Mouse (Mus musculus) gastrocnemius, postnatal 10 days (tissue): ENCODE data around the gene Robo3. TPM values are rescaled to one million over a fixed set of nuclear protein-coding genes. Genes with fewer than 3 reads are reported as not detected.

Experiments used
- DNase-seq: peaks from one replicate; pipeline ENCODE4 v3.0.0; 2021; ENCODE audit warnings: mixed read lengths
- total RNA-seq, 2 experiments: library from RNA; stranded (reverse); gene quantifications; 2 replicates each; pipeline ENCODE4 v1.2.3; 2021

The Robo3 gene
- total RNA-seq, 2 experiments from 2014 or later = 0.18 to 0.21 TPM

- DNase-seq = peak; percentile 90
Measured at GRCm38 (mm10) chr9:37430582-37430981, 2.5 kb downstream of the Robo3 start.

DNA sequence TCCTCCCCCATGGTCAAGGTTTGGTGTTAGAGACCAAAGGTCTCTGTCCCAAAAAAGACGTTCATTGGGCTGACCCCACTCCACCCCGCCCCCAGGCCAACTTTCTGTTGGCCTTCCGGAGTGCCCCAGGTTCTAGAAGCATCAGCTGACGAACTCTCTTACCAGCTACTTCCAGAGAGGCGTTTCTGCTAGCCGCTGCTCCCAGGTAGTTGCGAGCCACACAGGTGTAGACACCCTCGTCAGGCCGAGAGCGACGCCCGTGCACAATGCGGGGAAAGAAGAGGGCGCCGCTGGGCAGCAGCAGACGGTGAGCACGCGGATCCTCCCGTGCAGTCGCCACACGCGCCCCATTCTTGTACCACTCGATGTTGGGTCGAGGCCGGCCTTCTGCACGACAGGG is 3.7 kb downstream of the Robo3 start:
- DNase-seq = no peak

DNA sequence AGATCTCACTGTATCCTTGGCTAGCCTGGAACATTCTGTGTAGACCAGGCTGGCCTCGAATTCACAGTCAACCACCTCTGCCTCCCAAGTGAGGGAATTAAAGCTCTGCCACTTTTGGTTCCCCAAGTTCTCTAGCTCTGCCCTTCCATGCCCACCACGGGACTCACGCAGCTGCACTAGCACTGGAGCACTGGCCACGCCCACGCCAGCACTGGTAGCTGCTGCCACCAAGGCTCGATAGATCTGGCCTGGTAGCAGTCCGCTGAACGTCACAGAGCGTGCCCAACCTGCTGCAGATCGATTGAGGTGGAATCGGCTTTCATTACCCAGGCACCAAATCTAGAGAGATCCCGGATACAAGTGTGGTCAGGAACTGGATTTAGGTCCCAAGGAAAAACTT is 11.8 kb downstream of the Robo3 start:
- DNase-seq = no peak

DNA sequence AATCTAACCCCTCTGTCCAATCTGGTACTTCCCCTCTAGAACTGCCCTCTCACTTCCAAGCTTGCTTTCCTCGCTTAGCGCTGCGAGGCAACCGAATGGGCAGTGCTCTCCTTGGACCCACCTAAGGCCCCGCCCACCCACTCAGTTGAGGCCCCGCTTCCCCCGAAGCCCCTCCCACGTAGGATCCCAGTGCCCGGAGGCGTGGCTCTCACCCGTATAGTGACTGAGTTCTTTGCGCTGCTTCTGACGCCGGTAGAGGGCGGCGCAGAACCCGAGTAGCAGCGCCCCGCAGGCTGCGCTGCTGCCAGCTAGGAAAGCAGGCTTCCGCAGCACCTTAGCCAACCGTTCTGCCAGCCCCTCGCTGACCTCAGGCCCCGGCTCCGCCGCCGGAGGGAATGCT is 12.4 kb downstream of the Robo3 start:
- DNase-seq = peak; percentile 71

- no peak for DNase-seq
Measured at GRCm38 (mm10) chr9:37418791-37419190, 14.3 kb downstream of the Robo3 start.

DNA sequence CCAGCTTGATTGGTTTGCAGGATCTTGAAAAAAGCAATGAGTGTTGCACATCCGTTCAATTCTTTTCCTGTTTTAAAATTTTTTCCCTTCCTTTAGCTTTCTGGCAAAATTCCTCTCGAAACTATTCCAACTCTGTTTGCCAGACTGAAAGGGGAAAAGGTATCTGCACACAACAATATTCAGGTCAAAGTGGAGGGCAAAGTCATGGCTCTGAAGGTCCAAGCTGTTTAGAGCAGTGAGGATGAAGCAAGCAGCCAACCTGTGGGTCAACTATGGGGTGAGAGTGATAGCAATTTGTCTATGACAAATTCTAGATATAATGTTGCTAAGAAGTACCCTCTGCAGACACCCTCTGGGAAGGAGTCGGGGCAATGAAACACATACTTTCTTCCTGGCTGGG is 18.4 kb downstream of the Robo3 start:
- DNase-seq = no peak

- DNase-seq = no peak
Measured at GRCm38 (mm10) chr9:37412989-37413388, 20.1 kb downstream of the Robo3 start.

GRCm38 (mm10) chr9:37409698-37410445 is 23.2 kb downstream of the Robo3 start:
- no peak for DNase-seq

GRCm38 (mm10) chr9:37407850-37408502 is 25.1 kb downstream of the Robo3 start:
- peak; percentile 31 for DNase-seq

GRCm38 (mm10) chr9:37406372-37406771 is 26.7 kb downstream of the Robo3 start:
- DNase-seq = no peak

- DNase-seq = no peak
Measured at GRCm38 (mm10) chr9:37403011-37403410, 30.0 kb downstream of the Robo3 start.

DNA sequence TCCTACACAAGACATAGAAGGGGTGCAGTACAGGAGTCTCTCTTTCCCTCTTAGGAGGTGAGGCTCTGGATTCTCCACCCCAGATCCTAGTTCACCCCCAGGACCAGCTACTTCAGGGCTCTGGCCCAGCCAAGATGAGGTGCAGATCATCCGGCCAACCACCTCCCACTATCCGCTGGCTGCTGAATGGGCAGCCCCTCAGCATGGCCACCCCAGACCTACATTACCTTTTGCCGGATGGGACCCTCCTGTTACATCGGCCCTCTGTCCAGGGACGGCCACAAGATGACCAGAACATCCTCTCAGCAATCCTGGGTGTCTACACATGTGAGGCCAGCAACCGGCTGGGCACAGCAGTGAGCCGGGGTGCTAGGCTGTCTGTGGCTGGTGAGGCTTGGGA is 30.5 kb downstream of the Robo3 start:
- DNase-seq = no peak

DNA sequence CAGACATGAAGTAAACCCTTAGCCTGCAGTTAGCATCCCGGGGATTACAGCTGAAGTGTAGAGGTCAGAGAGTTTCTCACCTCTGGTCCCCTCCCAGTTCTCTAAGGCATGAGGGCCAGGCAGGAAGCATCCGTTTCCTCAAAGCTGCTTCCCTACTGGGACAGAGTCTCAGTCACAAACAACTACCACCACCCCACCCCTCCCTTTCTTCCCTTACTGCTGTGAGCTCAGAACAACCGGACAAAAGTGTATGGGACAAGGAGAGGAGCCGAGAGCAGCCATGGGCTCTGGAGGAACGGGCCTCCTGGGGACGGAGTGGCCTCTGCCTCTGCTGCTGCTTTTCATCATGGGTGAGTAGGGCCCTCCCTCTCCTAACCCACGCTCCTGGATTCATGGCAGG is 31.2 kb downstream of the Robo3 start, which contains the start of gene Robo4:
Gene Robo4 (plus strand): TSS at position 96 of the 400 bp plus-strand sequence.
- no peak for DNase-seq

DNA sequence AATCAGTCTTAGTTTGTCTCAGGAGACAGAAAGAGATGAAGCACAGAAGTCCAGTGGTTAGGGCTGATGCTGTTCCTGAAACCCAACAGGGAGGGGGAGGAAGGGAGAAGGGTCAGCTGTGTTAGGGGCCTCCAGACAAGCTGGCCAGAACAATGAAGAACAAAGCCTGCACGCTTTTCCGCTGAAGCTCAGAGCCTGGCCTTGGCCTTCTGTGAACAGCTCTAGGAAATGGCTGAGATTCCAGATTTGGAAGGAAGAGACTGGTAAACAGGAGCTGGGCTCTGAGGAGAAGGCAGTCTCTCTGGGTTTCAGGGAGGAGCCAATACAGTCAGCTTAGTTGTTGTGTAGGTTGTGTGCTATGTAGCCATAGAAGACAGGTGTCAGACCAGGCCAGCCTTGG is 32.5 kb downstream of the Robo3 start:
- DNase-seq = no peak

DNA sequence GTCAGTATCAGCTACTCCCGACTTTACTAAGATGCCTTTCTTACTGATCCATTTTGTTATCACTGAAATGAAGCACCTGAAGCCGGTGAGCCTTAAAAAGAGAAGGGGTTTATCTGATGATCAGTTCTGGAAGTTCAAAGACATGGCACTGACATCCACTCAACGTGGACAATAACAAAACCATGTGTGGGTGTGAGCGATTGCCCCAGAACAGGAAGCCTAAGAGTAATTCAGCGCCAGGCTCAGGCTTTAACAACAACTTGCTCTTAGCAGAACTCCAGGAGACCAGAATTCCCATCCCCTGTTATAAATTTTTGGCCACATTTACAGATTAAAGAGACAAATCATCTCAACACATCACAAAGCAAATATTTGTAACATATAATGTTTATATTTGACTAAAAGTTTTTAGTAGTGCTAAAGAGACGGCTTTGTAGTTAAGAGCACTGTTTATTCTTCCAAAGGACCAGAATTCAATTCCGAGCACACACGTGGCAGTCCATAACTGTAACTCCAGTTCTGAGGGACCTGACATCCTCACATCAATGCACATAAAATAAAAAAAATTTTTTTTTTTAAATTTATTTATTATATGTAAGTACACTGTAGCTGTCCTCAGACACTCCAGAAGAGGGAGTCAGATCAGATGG is 39.4 kb downstream of the Robo3 start:
- no peak for DNase-seq

DNA sequence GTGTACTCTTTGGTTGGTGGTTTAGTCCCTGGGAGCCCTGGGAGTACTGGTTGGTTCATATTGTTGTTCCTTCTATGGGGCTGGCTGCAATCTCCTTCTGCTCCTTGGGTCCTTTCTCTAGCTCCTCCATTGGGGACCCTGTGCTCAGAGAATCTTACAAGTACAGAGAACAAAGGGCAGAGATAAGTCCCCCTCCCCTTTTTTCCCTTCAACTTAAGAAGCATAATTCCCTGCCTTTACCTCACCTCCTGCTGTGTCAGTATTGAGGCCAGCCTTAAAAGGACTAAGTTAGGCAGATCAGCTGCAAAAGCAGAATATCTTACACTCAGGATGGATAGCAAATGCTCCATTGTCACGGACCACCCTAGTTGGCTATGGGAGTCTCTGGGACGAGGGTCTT is 41.0 kb downstream of the Robo3 start:
- DNase-seq = no peak

DNA sequence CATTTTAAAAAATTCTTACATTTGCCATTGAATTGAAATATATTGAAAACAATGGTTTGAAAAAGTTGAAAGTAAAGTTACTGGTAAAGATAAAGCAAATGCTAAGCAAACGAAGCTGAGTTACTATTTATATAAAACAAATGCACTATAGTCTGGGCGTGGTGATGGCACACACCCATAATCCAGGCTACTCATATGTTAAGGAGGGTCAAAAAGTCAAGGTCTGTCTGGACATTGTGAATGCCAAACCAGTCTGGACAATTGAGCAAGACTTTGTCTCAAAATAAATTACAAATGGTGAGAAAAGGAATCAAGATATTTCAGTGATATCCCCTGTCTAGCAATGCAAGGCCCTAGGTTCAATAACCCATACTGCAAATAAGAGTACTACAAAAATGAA is 42.2 kb downstream of the Robo3 start:
- no peak for DNase-seq

GRCm38 (mm10) chr9:37384284-37385182 is 48.5 kb downstream of the Robo3 start:
- DNase-seq = peak; percentile 50

DNA sequence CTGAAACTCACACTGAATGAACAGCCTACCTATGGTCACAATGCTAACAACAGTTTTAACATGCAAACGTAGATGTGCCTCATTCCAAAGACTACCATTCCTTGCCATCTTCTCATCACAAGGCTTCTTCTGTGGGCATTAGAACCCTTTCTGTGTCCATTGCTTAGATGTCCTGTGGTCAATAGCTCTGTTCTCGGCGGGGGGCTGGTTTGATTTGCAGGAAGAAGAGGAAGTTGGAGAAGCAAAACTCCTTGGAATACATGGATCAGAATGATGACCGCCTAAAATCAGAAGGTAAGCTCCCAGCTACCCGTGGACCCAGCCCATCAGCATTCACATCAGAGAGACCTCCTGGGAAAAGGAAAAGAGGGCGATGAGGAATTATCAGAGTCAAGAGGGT is 49.9 kb downstream of the Robo3 start:
- DNase-seq = no peak

GRCm38 (mm10) chr9:37375718-37376117 is 57.3 kb downstream of the Robo3 start:
- DNase-seq = no peak

DNA sequence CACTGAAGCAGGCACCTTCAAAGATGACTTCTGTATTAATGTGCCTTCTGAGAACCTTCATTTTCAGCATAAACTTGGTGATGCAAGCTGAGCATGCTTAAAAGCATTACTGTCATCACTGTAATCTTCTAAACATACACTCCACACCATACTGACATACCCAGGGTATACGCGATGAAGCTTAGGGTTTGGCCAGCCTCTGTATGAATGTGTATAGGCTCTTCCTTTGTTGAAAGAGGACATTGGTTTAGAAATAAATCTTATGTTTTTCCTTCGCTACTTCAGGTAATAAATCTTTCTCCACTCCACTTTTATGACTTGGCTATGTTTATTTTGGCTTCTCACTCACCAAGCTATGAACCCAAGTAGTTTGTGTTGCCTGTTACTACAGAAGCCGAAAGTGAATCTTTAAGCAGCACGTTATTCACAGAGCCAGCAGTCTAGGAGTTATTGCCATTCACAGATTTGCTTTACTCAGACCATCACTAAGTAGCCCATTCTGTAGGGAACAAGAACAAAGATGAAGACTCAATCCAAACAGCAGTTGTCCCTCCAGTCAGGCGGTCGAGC is 61.7 kb downstream of the Robo3 start:
- no peak for DNase-seq

DNA sequence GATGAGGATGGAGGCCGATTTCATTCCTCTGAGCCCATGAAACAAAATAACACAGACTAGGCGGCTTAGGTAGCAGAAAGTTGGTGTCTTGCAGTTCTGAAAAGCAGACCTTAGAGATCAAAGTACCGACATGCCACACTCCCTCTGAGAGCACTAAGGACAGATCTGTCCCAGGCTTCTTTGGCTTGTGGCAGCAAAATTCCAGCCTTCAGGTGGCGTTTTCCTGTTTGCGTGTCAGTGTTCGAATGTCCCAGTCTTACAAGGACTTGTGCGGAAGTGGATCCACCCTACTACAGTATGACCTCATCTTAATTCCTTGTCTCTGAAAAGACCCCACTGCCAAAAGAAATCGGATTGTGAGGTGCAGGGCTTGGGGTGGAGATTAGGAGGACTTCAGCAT is 64.2 kb downstream of the Robo3 start:
- DNase-seq = no peak
